Comparison of ENCODE assay signal across 21 mouse cellular contexts in the genomic region with DNA sequence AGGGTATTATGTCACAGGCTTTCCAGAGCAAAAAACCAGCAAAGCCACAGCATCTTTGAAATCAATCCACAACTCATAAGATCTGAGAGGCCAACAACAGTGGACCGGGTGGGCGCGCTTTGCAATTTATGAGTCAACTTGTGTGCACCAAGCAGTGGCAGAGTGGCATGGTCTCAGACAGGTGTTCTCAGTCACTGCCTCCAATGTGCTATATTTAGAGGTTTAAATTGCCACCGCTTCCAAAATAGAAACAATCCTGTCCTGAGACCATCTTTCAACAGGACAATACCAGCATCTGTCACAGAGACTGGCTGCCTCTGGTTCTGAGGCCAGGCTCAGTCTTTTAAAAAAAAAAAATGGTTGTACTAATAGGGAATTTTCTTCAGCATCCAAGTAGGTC. TPM values are rescaled to one million over a fixed set of nuclear protein-coding genes. Genes with fewer than 3 reads are reported as not detected.
"Had no signal": no experiment of that assay in that cellular context is flagged by ENCODE, and none has a peak within 500 bp of the region (broad histone marks: within the 10 kb centered on the region; RNA-seq: fewer than 3 reads in every experiment).

No protein-coding gene starts in this region.

- H3K9me3 ChIP-seq: midbrain, embryonic 10.5 days; neural tube, embryonic 13.5 days; neural tube, embryonic 15.5 days; stomach, embryonic 15.5 days had no signal

- H3K36me3 ChIP-seq: midbrain, embryonic 10.5 days; neural tube, embryonic 13.5 days; neural tube, embryonic 15.5 days; stomach, embryonic 15.5 days had no signal

- H3K27me3 ChIP-seq: stomach, embryonic 15.5 days had no signal

- ATAC-seq: midbrain, embryonic 16.5 days had no signal

- DNase-seq: lung, adult 18-20 months; lung, embryonic 14.5 days; lung, postnatal 10 days; lung, postnatal 4 days; midbrain, embryonic 14.5 days; retina, postnatal 1 day; right cerebral cortex, adult 18-20 months; right cerebral cortex, postnatal 25 days; thymus, adult 2 months; thymus, postnatal 25 days; thymus, postnatal 4 days had no signal

- H3K9ac ChIP-seq: lung, embryonic 14.5 days; neural tube, embryonic 13.5 days; neural tube, embryonic 15.5 days; stomach, embryonic 15.5 days had no signal

- H3K4me3 ChIP-seq: midbrain, embryonic 10.5 days; myocyte; neural tube, embryonic 13.5 days; neural tube, embryonic 15.5 days; stomach, embryonic 15.5 days had no signal

- H3K4me1 ChIP-seq: neural tube, embryonic 15.5 days had no signal

- H3K27ac ChIP-seq: neural tube, embryonic 13.5 days; neural tube, embryonic 15.5 days; stomach, embryonic 15.5 days; stomach, postnatal 0 days had no signal

- H3K4me2 ChIP-seq: lung, embryonic 14.5 days; neural tube, embryonic 13.5 days; neural tube, embryonic 15.5 days; stomach, embryonic 15.5 days had no signal

RNA-seq across cellular contexts. Expression of a gene that starts 42.0 kb away (rescaled TPM):
- total RNA-seq: megakaryocyte, adult 5-6 weeks; megakaryocyte-erythroid progenitor cell, adult 5-6 weeks had no signal
- polyA plus RNA-seq: lung, embryonic 14.5 days had no signal

RNA-seq across cellular contexts. Expression of a gene that starts 54.1 kb away (rescaled TPM):
- total RNA-seq: megakaryocyte, adult 5-6 weeks; megakaryocyte-erythroid progenitor cell, adult 5-6 weeks had no signal
- polyA plus RNA-seq: midbrain, embryonic 10.5 days; myocyte; neural tube, embryonic 11.5 days had no signal
